Mouse (Mus musculus): ENCODE results near the gene Plek.
"Not testable (repeated sequence)": the region's sequence is repeated elsewhere in the genome, so short reads cannot be mapped to it uniquely, and the experiment has no call there.

Gene Plek

GRCm38 (mm10) chr11:17051545-17052475 lies at the start of gene Plek, which contains the start of gene Cnrip1:
Gene Plek, minus strand, starts transcription at chr11:17052381.
Gene Cnrip1, plus strand, starts transcription at chr11:17051586.
- peak; percentile 20 to 67 for DNase-seq (ENCODE audit: low spot score in 2 of 2)

DNA sequence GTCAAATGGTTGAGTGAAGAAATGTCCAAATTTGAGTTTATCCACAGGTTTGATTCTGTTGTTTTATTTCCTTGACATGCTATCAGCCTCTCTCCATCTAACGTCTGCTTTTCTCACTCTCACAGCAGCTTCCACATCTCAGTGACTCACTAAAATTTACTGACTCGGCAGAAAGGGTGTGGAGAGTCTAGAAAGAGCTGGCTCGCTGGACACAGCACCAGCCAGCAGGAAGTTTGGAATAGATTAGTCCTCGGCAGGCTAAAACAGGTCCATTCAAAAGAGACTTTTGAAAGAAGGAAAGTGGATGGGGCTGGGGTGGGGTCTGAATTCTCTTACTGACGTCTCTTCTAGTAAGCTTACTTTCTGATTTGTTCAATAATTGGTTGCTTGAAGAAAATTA lies 33.9 kb upstream of the Plek start:
- no peak for DNase-seq (ENCODE audit: low spot score in 2 of 2)

- no peak for DNase-seq (ENCODE audit: low spot score in 2 of 2)
Measured at GRCm38 (mm10) chr11:17083866-17084265, 31.7 kb upstream of the Plek start.

GRCm38 (mm10) chr11:17083455-17083854 lies 31.3 kb upstream of the Plek start:
- DNase-seq (ENCODE audit: low spot score in 2 of 2): no peak

- no peak for DNase-seq (ENCODE audit: low spot score in 2 of 2)
Measured at GRCm38 (mm10) chr11:17082953-17083352, 30.8 kb upstream of the Plek start.

DNA sequence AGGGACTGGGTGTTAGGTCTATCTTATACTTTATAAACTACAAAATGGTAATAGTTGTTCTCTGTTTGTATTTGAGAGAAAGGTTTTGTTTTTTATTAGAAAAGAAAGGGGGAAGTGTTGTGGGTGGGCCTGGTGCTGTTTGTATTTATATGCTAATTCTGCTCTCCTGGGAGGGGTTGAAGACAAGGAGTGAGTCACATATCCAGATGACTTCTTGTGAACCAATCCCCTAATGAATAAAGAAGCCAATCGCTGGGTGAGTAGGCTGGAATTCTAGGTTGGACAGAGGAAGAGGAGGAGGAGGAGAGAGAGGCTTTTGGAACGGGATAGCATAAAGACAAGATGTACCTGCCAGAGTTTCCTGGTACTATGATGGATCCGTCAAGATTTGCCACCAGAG lies 29.9 kb upstream of the Plek start:
- DNase-seq (ENCODE audit: low spot score in 2 of 2): no peak

GRCm38 (mm10) chr11:17075656-17076055 lies 23.5 kb upstream of the Plek start:
- no peak for DNase-seq (ENCODE audit: low spot score in 2 of 2)

DNA sequence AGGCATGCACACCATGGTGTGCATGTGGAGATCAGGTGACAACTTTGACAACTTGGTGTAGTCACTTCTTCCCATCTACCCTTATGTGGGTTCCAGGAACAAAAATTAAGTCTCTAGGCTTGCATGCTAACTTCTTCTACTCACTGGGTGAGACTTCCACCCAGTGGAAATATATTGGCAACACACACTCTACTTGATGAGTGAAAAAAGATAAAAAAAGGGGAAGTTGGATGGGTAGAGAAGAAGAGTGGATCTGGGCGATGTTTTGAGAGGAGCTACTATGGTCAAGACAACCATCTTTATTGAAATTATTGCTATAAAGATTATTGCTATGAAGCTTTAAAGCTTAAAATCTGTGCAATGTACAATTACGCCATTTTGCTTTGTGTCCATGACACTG lies 17.2 kb upstream of the Plek start:
- not testable (repeated sequence) for DNase-seq (ENCODE audit: low spot score in 2 of 2)

DNA sequence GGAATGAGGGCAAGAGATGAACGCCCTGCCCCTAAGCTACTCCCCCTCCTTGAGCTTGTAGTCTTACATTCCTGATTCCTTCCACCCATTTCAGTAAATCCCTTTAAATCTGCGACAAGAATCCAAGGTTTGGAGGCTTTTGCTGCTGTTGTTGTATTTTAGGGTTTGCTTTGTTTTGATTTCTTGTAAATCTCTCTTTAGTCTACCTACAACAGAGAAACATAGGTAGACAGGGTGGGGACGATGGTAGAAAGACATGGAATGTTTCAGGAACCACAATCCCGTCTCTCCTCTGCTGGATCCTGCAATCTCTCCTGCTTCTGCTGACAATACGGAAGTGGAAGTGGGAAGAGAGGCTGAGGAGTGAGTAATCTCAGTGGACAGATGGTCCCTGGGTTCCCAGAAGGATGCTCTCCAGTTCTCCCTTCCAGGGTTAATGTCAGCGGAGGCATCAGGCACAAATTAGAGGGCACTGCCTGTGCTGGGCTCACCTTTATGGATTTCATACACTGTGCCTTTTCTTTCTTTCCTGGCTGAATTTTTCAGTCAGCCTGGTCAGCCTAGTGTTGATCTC lies 382 bp upstream of the Plek start:
- DNase-seq (ENCODE audit: low spot score in 2 of 2): no peak

GRCm38 (mm10) chr11:17045806-17046205 lies 6.4 kb downstream of the Plek start:
- no peak for DNase-seq (ENCODE audit: low spot score in 2 of 2)

GRCm38 (mm10) chr11:17023984-17024383 lies 28.2 kb downstream of the Plek start:
- no peak for DNase-seq (ENCODE audit: low spot score in 2 of 2)

DNA sequence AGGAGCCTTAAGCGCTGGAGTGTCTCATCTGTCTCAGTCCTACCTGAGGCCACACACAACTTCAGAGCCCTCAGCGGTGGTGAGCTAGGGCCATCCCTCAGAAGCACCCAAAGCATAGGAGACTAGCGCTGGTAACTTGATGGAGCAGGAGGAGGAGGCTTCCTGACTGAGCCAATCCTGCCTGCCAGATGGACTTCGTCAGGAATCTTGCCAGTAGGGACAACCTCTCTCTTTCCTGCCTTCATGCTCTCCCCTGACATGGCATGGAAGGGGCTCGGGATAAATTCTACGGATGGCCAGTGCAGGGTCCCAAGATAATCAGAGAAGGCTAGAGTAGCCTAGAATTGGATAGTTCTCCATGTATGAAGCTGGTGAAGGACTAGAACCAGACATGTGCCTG lies 29.0 kb downstream of the Plek start:
- no peak for DNase-seq (ENCODE audit: low spot score in 2 of 2)

DNA sequence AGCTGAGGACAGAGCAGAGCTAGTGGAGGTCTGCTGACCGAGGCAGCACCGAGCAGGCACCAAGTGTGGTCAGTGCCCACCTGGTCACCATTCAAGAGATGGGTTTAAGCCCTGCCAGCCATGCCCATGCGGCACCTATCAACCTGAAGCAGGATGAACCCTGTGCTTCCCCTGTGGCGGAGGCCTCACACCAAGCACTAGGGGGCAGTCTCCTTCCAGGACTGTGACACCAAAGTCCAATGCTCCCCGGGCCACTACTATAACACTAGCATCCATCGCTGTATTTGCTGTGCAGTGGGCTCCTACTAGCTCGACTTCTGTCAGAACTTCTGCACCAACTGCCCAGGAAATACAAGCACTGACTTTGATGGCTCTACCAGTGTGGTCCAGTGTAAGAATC lies 32.9 kb downstream of the Plek start:
- no peak for DNase-seq (ENCODE audit: low spot score in 2 of 2)

GRCm38 (mm10) chr11:17012948-17013347 lies 39.2 kb downstream of the Plek start:
- no peak for DNase-seq (ENCODE audit: low spot score in 2 of 2)

DNA sequence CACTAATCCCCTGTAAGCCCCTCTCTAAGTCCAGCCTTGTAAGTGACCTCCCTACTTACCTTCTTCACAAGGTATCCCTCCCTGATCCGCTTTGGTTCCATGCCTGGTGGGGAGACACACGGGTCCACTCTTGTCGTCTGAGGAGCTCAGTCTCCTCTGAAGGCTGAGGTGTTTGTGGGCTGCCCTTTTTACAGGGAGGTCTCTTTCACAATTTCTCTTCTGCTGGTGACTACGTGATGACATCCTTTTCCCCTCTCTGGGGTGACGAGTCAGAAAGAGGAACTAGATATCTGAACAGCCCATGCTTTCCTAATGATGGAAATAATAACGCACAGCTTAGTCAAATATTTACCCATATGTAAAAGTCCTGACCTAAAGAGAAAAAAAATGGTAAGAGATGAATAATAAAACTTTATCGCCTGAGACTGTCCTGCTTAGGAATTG lies 43.7 kb downstream of the Plek start:
- no peak for DNase-seq (ENCODE audit: low spot score in 2 of 2)

DNA sequence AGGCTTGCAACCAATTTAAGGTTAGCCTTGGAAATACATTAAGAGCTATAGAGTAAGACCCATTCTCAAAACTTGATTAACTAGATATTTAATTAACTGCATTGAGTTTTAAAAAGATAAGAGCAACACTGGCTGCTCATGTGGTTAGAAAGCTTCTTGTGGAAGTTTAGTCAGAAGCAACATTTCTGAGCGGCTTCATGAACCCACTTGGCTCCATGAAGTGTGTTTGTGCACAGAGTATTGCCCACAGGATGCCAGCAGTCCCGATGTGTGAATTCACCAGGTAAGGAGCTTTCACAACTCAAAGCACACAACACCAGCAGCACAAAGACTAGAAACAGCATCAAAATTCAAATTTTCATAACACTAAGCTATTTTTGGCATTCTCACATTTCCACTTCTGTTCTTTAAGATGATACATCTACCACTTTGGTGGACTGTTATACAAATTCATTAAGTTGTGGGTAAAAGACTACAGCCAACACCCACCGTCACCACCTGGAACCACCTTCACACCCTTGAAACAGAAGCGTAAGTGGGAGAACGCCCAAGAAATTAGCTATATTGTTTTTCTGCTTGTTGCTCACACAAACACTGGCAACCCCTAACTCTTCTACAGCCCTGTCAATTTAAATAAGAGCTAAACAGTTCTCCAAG lies 44.5 kb downstream of the Plek start:
- no peak for DNase-seq (ENCODE audit: low spot score in 2 of 2)

DNA sequence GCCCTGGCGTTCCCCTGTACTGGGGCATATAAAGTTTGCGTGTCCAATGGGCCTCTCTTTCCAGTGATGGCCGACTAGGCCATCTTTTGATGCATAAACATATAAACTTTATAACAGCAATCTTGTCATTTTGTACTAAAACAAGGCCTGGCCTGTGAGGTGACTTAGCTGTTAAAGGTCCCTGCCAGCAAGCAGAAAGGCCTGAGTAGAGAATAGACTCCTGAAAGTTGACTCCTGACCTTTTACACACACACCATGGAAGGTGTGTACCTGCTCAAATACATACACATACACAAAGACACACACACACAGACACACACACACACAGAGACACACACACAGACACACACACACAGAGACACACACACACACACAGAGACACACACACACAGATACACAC lies 45.7 kb downstream of the Plek start:
- DNase-seq (ENCODE audit: low spot score in 2 of 2): not testable (repeated sequence)

- no peak for DNase-seq (ENCODE audit: low spot score in 2 of 2)
Measured at GRCm38 (mm10) chr11:17004899-17005846, 47.0 kb downstream of the Plek start.

- DNase-seq (ENCODE audit: low spot score in 2 of 2): no peak
Measured at GRCm38 (mm10) chr11:17003757-17004156, 48.4 kb downstream of the Plek start.

DNA sequence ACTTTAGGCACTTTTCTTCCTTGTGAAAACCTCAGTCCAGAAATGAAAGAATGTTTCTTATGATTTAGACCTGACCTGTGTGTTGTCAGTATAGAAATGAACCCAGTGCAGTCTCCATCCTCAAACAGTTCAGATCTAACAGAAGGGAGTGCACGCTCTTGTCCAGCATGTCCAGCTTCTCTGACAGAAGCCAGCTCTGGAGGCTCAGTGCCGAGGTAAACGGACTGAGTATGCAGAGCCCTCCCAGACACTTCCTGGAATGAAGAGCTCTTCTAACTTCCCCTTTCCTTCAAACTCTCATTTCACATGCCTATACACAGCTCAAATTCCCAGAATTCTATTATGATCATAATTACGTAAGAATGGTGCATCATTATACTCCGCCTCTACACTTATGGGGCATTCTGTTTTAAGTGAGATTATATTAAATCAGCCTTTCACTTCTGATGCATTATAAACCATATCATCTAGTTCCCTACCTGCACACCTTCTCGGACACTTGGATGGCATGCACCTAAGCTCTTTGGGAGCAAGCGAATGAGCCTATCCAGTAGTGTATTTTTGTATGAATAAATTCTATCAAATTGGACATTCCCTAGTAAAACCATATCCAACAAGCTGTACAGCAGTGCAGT lies 49.3 kb downstream of the Plek start:
- no peak for DNase-seq (ENCODE audit: low spot score in 2 of 2)

Measured in spleen, postnatal 4 days (tissue).